Mouse (Mus musculus) heart, adult 8-10 months (tissue): Measurements from ENCODE around the gene Cep164. TPM values are rescaled to one million over a fixed set of nuclear protein-coding genes. Genes with fewer than 3 reads are reported as not detected.

ENCODE experiments used
- total RNA-seq, 4 experiments: library from RNA; stranded (reverse); gene quantifications; 2 replicates each; pipeline ENCODE4 v1.2.4; 2022

The Cep164 gene
- total RNA-seq, 4 experiments from 2014 or later, result 6.8 to 8.6 (median 7.7) TPM

Other genes starting within 250 kb of the Cep164 start
- 10 to 100 TPM; 21.2 to 35.3 (median 27.2) TPM for gene Bace1, start 9.9 kb upstream of the Cep164 start, total RNA-seq
- gene Pcsk7, start 77.8 kb upstream of the Cep164 start, total RNA-seq, result 10 to 100 TPM; 12.9 to 15.7 (median 14.6) TPM
- gene Rnf214, start 78.2 kb upstream of the Cep164 start, total RNA-seq, result 10 to 100 TPM; 32.6 to 36.7 (median 34.0) TPM
- gene Tagln, start 107.4 kb upstream of the Cep164 start, total RNA-seq, result 10 to 100 TPM; 33.4 to 69.1 (median 50.0) TPM
- 10 to 100 TPM; 62.1 to 77.4 (median 69.0) TPM for gene Sidt2, start 126.6 kb upstream of the Cep164 start, total RNA-seq
- gene Pafah1b2, start 184.0 kb upstream of the Cep164 start, total RNA-seq, result 10 to 100 TPM; 44.4 to 54.1 (median 49.2) TPM
- gene Sik3, start 184.1 kb upstream of the Cep164 start, total RNA-seq, result 10 to 100 TPM; 62.0 to 81.1 (median 73.3) TPM